Mouse (Mus musculus) neural tube, embryonic 10.5 days (tissue): Measurements from ENCODE around the gene Nelfb.
A peak's percentile ranks its signal among the peaks of the same experiment; 100 is the strongest.
"Not testable (repeated sequence)": the region's sequence is repeated elsewhere in the genome, so short reads cannot be mapped to it uniquely, and the experiment has no call there.

Experiments
- DNase-seq: peaks from one replicate; pipeline ENCODE4 v3.0.0-alpha.2; 2017; ENCODE audit warnings: low spot score; ENCODE audit errors: extremely low spot score

The Nelfb gene

DNA sequence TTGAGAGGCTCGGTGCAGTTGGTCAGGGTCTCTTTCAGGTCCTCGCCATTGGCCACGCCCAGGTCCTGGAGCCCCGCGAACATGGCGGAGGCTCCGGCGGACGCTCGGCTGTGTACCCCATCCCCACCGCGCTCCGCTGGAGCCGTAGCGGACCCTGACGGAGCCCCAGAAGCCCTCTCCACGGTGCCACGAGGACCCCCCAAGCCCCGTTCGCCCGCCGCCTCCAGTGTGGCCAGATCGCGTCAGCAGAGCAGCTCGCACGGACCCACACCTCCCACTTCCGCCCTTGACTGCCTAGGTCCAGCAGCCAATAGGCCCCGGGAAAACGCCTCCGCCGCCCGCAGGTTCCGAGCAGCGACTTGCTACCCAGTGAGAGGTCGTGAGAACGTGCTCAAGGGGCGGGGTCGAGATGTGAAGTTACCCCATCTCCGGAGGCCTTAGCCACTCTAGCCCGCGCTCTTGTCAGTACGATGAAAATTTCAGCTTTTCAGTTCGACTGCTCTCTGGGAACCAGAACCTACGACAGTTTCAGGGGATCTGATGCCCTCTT lies at the start of gene Nelfb:
Nelfb (minus strand) TSS at position 369 of the 550 bp plus-strand sequence.
- peak; percentile 96 for DNase-seq

DNA sequence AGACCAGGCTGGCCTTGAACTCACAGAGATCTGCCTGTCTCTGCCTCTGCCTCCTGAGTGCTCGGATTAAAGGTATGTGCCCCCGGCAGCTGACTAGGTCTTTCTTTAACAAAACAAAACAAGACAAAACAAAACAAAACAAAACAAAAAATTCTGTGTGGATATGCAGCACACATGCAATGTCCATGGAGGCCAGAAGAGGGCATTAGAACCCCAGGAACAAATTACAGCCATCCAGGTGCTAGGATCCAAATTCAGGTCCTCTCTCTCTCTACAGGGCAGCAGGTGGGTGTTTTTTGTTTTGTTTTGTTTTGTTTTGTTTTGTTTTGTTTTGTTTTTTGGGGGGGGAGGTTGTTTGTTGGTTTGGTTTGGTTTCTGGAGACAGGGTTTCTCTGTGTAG lies 47.6 kb upstream of the Nelfb start:
- no peak for DNase-seq

DNA sequence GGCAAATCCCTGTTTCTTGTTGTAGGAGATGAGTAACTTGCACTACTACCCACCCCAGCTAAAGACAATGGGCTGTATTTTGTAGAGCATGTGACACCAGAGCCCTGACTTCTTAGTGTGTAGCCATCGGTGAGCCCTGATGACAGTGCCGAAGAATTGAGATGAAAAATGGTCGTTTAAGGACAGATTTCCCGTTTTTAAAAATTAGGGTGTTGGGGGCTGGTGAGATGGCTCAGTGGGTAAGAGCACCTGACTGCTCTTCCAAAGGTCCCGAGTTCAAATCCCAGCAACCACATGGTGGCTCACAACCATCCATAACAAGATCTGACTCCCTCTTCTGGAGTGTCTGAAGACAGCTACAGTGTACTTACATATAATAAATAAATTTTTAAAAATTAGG lies 46.0 kb upstream of the Nelfb start:
- DNase-seq, result not testable (repeated sequence)

DNA sequence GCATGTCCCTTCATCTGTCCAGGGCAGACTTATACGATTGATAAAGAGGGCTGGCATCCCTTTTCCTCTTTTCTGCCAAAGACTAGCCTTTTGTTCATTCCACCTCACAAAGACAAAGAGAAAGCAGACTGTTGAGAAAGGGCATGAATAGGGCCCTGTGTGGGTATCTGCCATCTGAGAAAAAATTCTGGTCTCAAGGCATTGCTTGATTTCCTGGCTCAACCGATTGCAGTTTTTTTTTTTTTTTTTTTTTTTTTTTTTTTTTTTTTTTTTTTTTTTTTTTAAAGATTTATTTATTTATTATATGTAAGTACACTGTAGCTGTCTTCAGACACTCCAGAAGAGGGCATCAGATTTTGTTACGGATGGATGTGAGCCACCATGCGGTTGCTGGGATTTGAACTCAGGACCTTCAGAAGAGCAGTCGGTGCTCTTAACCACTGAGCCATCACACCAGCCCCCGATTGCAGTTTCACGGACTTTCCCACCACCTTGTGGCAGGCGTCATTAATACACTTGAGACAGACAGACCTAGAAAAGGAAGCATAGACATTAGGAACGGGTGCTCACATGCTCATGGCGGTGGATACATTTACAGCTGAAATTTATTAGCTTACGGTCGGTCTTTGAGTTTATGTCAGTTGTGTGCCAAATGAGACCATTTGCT lies 45.3 kb upstream of the Nelfb start:
- DNase-seq, result not testable (repeated sequence)

DNA sequence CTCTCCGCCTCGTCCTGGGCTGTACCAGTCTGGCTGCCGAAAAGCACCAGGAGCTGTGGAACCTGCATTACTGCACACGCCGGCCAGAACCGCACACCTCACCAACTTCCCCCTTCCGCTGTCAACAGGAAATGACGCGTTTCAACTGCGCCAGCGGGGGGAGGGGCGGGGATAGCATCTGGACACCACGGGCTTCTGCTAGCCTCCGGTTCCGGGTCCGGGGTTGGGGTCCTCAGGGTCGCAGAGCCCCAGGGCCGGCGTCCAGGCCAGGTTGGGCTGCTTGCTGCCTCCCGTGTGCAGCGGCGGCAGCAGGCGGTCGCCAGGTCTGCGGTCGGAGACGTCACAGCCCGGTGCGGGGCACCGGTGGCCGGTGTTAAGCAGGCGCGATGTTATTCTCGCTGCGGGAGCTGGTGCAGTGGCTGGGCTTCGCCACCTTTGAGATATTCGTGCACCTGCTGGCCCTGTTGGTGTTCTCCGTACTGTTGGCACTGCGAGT lies 44.0 kb upstream of the Nelfb start, which contains the start of gene Tmem203:
Tmem203 (plus strand) TSS at position 156 of the 496 bp plus-strand sequence.
- DNase-seq, result peak; percentile 98

DNA sequence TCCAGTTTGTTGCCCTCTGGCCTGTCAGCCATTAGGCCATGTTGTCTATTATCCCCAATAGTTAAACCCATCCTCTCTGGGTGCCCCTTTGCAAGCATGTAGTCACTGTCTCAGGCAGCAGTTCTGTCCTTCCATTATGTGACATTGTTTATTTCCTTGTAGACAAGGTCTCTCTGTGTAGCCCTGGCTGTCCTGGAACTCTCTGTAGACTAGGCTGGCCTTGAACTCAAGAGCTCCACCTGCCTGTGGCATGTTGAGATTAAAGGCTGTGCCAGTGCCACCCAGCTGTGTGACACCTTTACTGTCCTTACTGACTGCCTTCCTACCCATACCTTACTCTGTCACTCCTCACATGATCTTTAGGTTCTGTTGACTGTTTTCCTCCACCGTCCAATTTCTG lies 41.0 kb upstream of the Nelfb start:
- DNase-seq, result no peak

DNA sequence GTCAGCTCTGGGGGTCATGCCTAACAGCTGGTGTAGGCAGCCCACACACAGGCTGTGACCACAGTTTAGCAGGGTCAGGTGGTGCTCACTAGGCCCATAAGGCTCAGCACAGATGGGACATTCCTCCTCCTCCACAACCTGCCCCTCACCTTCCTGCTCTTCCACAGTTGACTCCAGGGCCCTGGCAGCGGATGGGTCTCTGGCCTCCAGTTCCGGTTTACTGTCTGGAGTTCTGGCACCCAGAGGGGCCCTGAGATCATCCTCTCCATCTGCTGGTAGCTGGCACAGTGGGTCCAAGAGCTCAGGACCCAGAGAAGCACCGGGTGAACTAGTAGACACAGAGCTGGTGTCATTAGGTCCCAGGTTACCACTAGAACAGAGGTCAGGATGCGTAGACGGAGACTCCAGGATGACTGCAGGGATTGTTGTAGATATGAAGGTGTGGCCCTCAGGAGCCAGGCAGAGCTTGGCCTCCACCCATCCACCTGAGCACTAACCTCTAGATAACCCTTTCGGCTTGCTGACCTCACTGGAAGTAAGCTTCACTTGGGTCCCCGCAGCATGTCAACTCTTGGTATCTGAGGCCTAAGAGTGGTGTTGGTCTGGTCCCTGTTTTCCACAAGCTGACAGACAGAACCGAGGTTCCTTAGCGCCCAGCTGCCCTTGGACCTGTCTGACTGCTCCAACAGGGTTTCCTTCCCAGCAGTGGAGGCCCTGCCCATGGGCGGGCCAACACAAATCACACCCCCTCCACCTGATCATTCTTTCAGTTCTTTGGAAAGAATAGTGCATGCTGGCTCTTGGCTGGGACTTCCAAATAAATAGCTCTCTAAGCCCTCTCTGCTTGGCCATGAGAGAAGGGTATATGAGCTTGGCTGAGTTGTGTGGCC lies 35.1 kb upstream of the Nelfb start, which contains the start of gene AL732309.1:
AL732309.1 (minus strand) TSS at position 681 of the 890 bp plus-strand sequence.
- no peak for DNase-seq

DNA sequence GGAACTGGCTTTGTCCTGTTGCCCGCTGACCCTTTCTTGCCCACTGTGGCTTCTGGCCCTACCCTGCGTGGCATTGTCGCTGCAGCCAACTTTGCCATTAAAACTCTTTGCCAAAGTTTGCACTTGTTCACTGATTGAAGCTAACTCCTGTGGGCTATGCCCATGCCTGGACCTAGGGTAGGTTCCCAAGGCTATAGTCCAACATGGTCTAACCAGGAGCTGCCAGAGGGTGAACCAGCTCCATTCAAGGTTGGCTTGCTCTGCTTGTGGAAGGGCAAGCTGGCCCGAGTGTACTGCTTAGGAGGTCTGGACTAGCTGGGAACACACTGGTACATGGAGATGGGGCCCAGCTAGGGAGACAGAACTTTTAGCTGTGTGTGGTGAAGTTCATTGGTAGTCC lies 32.9 kb upstream of the Nelfb start:
- no peak for DNase-seq

DNA sequence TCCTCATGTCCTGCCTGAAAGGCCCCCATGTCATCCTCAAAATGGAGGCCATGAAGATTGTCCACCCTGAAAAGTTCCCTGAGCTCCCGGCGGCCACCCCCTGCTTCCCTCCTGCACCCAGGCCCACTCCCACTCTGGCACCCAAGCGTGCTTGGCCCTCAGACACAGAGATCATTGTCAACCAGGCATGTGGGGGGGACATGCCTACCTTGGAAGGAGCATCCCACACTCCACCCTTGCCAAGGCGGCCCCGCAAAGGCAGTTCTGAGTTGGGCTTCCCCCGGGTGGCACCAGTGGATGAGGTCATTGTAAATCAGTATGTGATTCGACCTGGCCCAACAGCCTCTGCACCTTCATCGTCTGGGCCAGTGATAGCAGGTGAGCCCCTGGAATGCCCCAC lies 32.1 kb upstream of the Nelfb start:
- no peak for DNase-seq

DNA sequence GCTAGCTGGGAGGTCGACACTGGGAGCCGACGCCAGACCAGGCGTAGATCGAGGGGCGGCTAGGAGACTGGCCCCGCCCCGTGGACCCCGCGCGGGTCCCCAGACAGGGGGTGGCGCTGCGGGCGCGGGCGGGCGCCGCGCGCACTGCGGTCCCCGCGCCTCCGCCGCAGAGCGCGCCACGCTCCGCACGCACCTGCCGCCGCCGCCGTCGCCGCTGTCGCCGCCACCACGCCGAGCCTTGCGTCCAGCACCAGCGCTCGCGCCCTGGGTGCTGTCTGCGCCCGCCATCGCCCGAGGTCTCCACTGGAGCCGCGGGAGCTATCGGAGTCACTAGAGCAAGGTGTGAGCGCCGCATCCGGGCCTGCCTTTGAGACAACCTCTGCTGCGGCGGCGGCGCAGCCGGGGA lies 30.8 kb upstream of the Nelfb start, which contains the start of the genes Rnf208 and Cysrt1:
Rnf208 (plus strand) TSS at position 155 of the 406 bp plus-strand sequence.
Cysrt1 (minus strand) TSS at position 352 of the 406 bp plus-strand sequence.
- DNase-seq, result peak; percentile 51

DNA sequence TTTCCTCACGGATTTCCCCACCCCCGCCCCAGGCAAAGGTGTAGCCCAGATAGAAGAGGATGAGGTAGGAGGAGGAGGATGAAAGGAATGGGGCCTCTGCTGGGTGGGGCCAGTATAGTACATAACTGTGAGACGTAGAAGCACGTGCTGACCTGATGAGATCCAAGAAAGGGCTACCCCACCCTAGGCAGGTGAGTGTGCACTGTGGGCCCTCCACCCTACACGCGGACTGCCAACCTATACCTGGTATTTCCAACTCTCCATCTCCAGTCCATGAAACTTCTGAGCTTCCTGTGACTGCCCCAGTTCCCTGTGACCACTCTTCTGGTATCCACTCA lies 30.1 kb upstream of the Nelfb start:
- no peak for DNase-seq

DNA sequence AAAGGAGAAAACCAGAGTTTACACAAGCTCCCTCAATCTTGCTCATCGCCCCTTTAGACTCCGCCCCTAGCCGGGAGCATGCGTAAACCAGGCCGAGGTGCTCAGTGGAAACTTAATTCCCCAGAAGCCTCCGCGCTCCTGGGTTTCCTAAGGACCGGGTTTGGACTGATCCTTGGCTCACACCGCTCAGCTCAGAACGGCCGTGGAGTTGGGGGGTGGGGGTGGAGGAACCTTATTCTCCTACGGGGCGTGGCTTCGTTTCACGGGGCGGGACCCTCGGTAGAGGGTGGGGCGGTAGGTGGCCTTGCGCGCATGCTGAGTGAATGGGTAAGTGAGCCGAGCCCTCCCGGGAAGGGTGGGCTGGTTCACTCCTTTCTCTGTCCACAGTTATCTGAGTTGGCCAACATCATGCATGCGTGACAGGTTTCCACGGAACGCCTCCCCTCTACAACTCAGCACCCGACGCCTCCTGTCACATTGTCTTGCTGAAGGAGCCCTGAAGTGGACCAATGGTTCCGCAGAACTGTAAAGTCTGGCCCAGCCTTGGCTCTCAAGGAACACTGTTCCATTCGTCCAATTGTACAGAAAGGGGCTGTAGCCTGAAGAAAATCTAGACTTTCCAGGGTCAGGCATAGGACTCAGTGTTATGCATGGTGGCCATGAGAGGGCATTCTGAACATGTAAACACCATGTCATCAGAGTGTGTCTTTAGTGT lies 29.6 kb upstream of the Nelfb start:
- peak; percentile 64 for DNase-seq

DNA sequence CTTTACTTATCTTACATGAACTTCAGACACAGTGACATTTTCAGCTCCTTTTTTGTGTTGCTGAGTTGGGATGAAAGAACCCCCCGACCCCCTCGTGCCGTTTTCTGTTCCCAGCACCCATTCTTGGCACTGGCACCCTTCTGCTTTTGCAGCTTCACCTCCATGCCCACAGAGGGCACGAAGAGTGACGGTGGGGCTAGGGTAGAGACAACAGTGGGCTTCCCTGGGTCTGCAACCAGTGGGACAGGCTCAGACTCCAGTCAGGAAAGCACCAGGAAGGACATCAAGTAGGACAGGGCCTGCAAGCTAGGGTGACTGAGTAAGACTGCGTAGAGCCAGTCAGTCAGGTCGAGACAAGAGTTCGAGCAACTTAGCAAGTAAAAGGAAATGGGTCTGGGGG lies 29.0 kb upstream of the Nelfb start:
- no peak for DNase-seq

DNA sequence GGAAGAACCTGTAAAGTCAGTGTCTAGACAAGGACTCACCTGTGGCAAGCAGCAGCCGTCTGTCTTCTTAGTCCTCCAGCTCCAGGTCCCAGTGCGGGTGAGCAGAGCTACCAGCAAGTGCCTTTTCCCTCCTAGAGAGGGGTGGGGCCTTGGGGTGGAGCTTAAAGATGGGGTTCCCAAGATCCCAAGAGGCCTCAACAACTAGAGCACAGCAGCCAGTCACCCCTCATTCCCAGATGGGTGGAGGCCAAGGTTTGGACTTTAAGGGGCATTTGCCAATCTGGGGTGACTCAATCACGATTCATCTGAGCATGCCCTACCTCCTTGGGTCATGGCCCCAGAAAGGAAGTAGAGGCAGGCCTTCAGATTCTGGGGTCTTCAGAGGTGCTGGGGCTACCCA lies 28.5 kb upstream of the Nelfb start:
- no peak for DNase-seq

DNA sequence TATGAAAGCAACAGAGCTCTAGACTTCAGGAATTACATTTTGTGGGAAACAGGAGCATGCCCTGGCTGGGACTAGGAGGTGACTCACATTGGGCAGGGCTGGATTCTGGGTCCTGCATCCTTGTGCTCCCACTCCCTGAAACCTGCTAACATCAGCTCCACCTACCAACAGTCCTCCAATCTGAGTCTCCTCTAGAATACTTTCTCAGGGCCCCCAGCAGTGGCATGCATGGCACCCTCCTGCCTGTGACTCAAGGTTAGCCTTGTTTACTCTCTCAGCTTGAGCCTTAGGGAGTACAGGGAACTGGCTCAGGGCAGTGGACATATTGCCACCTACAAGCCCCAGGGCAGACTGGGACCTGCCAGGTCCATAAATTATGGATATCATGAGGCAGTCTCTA lies 26.8 kb upstream of the Nelfb start:
- DNase-seq, result no peak

DNA sequence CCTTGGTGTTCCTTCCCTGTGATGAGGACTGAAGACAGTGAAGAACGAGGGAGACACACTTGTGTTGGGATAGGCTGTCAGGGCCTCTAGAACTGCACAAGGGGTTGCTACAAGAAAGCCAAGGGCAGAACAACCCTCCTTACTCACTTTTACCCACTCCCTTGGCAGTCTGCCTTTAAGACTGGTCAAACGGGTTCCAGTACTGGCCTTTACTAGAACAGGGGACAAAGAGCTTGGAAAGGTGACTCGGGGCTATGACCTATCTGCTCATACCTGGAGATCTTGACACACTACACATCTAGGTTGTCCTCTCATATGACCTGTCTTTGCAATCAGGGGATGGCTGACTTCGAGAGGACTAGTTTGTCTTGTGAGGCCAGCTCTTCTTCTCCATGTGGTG lies 26.2 kb upstream of the Nelfb start:
- no peak for DNase-seq

DNA sequence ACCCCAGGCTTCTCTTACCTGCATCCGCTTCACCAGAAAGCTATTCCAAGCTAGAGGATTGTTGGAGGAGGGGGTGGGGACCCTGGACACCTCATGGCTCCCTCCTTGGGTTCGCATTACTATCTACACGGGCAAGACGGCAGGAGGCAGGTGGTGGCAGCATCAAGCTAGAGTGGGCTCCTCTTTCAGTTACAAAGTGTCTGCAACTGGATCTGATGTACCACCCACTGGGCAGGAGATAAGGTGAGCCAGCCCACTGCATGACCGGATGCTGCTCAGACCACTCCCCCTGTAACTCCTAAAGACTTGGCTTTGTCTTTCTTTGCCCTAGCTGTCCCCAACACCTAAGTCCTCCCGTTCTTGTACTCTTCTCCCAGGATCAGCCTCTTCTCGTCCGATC lies 25.3 kb upstream of the Nelfb start, which contains the start of gene Rnf224:
Rnf224 (minus strand) TSS at position 174 of the 400 bp plus-strand sequence.
- no peak for DNase-seq

DNA sequence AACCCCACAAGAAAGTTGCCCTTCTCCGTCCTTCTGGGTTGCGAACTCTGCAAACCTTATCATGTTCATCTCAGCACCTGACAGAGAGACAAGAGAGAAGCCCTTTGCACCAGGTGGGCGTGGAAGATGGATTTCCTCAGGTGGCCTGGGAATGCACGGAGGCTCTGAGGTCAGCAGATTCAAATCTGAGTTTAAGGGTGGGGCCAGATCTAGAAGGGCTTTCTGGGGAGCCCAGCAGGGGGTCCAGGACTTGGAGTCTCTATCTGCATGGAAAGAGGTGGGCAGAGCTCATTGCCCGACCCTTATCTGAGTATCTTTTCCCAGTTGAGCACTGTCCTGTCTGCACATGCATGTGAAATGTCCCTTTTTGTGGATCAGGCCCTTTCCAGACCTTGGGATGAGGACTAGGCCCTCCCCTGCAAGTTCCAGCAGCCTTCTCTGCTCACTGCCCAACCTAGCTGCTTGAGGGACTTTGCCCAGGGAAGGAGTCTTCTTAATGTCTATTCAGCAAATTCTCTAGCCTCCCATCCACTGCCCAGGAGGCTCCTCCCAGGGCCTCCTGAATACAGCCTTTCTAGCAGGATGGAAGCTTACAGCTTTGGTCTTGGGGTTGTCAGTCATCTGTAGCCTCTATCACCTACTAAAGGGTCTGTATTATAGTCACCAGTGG lies 23.4 kb upstream of the Nelfb start:
- DNase-seq, result no peak

DNA sequence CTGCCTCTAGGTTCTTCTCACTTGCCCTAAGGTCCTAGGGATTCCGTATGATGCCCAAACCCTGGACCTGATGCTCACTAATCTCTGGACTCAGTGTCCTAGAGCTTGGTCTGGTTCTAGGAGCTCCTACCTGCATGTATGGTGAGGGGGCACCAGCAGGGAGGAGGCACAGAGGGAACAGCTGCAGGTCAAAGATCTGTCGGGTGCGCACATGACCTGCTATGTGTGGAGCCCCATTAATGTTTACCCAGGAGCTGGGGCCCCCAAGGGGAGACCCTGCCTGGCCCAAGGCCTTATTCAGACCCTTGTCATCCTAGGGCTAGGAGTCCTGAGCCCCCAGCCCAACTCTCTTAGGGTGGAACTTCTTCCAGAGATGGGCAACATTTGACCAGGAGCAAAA lies 22.8 kb upstream of the Nelfb start, which contains the start of gene Slc34a3:
Slc34a3 (minus strand) TSS at position 315 of the 400 bp plus-strand sequence.
- no peak for DNase-seq

DNA sequence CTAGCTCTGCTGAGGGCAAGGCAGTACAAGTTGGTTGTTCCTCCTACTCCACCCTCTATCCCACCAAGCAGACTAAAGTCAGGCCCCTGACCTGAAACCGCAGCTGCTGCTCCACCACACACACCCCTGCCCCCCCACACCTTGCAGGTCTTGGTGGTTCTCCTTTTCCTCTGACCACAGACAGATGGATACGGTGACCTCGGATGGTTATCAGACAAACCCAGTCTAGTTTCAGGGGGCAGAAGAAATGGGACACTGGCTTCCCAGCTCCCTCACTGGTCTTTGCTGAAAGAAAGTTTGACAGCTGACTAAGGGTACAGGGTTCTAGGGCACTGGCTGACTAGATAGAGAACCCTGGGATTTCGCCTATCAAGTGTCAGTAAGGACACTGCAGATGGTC lies 22.1 kb upstream of the Nelfb start:
- DNase-seq, result no peak

DNA sequence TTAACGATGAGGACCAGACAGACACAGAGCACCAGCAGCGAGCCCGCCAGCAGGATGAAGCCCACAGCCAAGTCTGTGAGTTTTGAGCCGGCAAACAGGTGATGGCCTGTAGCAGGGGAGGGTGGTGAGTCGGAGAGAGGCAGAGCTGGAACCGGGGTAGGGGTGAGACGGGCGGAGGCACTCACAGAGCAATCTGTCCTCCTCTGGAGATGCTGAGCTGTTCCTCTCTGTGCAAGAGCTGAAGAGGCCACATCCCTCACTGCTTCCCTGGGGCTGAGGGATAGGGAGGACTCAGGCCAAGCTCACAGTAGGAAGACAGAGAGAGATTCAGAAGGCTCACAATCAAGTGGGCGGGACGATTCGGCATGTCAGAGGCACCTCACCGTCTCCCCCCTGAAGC lies 19.7 kb upstream of the Nelfb start:
- DNase-seq, result no peak
